Mouse (Mus musculus) stomach, embryonic 14.5 days (tissue): ENCODE measurements at regions not wholly inside any gene's neighbourhood (a gene's known extent, or its start where the extent isn't known, plus 50 kb on each side); places are given as distances from the start of the nearest gene placed in this dataset.

Experiments
- ATAC-seq: fragments of 200-750 bp; cut with Nextera tagmentation; 2 replicates; pipeline ENCODE4 v1.8.0; 2017; ENCODE audit warnings: low read depth, moderate TSS enrichment; ENCODE audit not compliant: insufficient number of reproducible peaks, insufficient read depth, low FRiP score
- H3K27ac ChIP-seq: fragments of 300-500 bp; sonication (generic); 2 replicates; pipeline ENCODE4 v1.5.1; 2014; ENCODE audit warnings: mild to moderate bottlenecking, low read length, moderate library complexity, mixed read lengths
- H3K27me3 ChIP-seq: fragments of 300-500 bp; sonication (generic); 2 replicates; pipeline ENCODE4 v1.6.1; 2014; ENCODE audit warnings: low read length, control low read depth, mixed read lengths; ENCODE audit not compliant: control insufficient read depth, insufficient read depth
- H3K36me3 ChIP-seq: fragments of 300-500 bp; sonication (generic); 2 replicates; pipeline ENCODE4 v1.6.1; 2014; ENCODE audit warnings: mild to moderate bottlenecking, control low read depth, low read length, moderate library complexity, mixed read lengths; ENCODE audit not compliant: control insufficient read depth, insufficient read depth
- H3K4me1 ChIP-seq: fragments of 300-500 bp; sonication (generic); 2 replicates; pipeline ENCODE4 v1.6.1; 2014; ENCODE audit warnings: low read length, control low read depth, mixed read lengths; ENCODE audit not compliant: control insufficient read depth, insufficient read depth
- H3K4me2 ChIP-seq: fragments of 300-500 bp; sonication (generic); replicated peaks from 2 replicates; pipeline ENCODE4 v1.6.1; 2014; ENCODE audit warnings: low read depth, low read length, control low read depth
- H3K4me3 ChIP-seq: fragments of 300-500 bp; sonication (generic); 2 replicates; pipeline ENCODE4 v1.5.1; 2014; ENCODE audit warnings: low read depth, low read length, control low read depth
- H3K9ac ChIP-seq: fragments of 300-500 bp; sonication (generic); replicated peaks from 2 replicates; pipeline ENCODE4 v1.6.1; 2014; ENCODE audit warnings: low read depth, mild to moderate bottlenecking, control low read depth, low read length, moderate library complexity, mixed read lengths
- H3K9me3 ChIP-seq: fragments of 300-500 bp; sonication (generic); 2 replicates; pipeline ENCODE4 v1.6.1; 2016; ENCODE audit warnings: low read depth, low read length, control low read depth; ENCODE audit not compliant: control insufficient read depth
- WGBS: fragments of 180-500 bp; shearing (Covaris S2); extraction: QIAGEN DNeasy Blood & Tissue Kit; methylation state at CpG from one replicate; pipeline ENCODE4 v1.1.7; 2014; 5-methylcytosine and 5-hydroxymethylcytosine counted together

DNA sequence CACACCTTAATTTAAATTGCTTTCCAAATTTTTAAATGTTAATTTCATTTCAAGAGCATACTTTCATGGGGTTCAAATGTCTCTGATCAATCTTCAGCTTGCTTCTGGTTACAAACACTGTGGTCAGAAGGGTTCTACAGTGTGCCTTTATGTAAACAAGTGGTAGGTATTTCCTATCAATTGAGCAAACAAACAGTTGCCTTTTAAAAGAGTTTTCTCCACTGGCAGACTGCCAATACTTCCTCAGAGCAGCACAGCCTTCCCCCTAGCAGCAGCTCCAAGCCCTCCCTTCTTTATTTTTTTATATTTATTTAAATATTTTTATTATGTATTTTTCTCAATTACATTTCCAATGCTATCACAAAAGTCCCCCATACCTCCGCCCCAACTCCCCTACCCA is 977.8 kb downstream of the Fstl5 start:
- no peak overlapping the region for H3K9ac ChIP-seq
- 89% methylated on average over 1 of the region's 1 CpGs for WGBS
- no peak overlapping the region for H3K4me2 ChIP-seq
- H3K4me1 ChIP-seq, result no peaks in the 10 kb centered on the region
- H3K9me3 ChIP-seq, result no peaks in the 10 kb centered on the region
- no peak overlapping the region for H3K4me3 ChIP-seq
- no peaks in the 10 kb centered on the region for H3K36me3 ChIP-seq
- no peaks in the 10 kb centered on the region for H3K27me3 ChIP-seq
- H3K27ac ChIP-seq, result no peak overlapping the region
- ATAC-seq, result peak; percentile 74; the same call in 1 of the 2 replicates

- Histone ChIP-seq H3K4me2 (no peak overlapping the region), H3K27ac (no peak overlapping the region), H3K4me1 (no peaks in the 10 kb centered on the region), H3K9me3 (no peaks in the 10 kb centered on the region), H3K27me3 (no peaks in the 10 kb centered on the region), H3K4me3 (no peak overlapping the region), H3K9ac (no peak overlapping the region), H3K36me3 (no peaks in the 10 kb centered on the region)
- ATAC-seq, result no peak
These were observed 1001.0 kb downstream of the Fstl5 start for GRCm38 (mm10) chr3:77075055-77075454.

GRCm38 (mm10) chr3:77091812-77092211 is 1017.7 kb downstream of the Fstl5 start:
- no peak for ATAC-seq
- Histone ChIP-seq H3K4me1 (no peaks in the 10 kb centered on the region), H3K27me3 (no peaks in the 10 kb centered on the region), H3K36me3 (no peaks in the 10 kb centered on the region), H3K4me3 (no peak overlapping the region), H3K27ac (no peak overlapping the region), H3K4me2 (no peak overlapping the region), H3K9ac (no peak overlapping the region), H3K9me3 (no peaks in the 10 kb centered on the region)
- 77% methylated on average over 3 of the region's 3 CpGs for WGBS

GRCm38 (mm10) chr3:77112969-77113368 is 1038.9 kb downstream of the Fstl5 start:
- WGBS, result 48% methylated on average over 2 of the region's 2 CpGs
- no peak for ATAC-seq

GRCm38 (mm10) chr3:77120581-77120980 is 1046.5 kb downstream of the Fstl5 start:
- H3K27me3 ChIP-seq, result no peaks in the 10 kb centered on the region
- H3K9ac ChIP-seq, result no peak overlapping the region
- no peaks in the 10 kb centered on the region for H3K9me3 ChIP-seq
- no peaks in the 10 kb centered on the region for H3K4me1 ChIP-seq
- H3K4me2 ChIP-seq, result no peak overlapping the region
- H3K27ac ChIP-seq, result no peak overlapping the region
- H3K4me3 ChIP-seq, result no peak overlapping the region
- WGBS, result 71% methylated on average over 8 of the region's 8 CpGs
- no peaks in the 10 kb centered on the region for H3K36me3 ChIP-seq
- ATAC-seq, result no peak

More at GRCm38 (mm10) chr3:77112969-77113368, 1038.9 kb downstream of the Fstl5 start:
- H3K27ac ChIP-seq, result no peak overlapping the region
- no peak overlapping the region for H3K4me3 ChIP-seq
- H3K36me3 ChIP-seq, result no peaks in the 10 kb centered on the region
- H3K27me3 ChIP-seq, result no peaks in the 10 kb centered on the region
- no peaks in the 10 kb centered on the region for H3K9me3 ChIP-seq
- no peak overlapping the region for H3K4me2 ChIP-seq
- H3K9ac ChIP-seq, result no peak overlapping the region
- H3K4me1 ChIP-seq, result no peaks in the 10 kb centered on the region

- H3K4me2 ChIP-seq, result no peak overlapping the region
- 70% methylated on average over 1 of the region's 1 CpGs for WGBS
- H3K27ac ChIP-seq, result no peak overlapping the region
- H3K27me3 ChIP-seq, result no peaks in the 10 kb centered on the region
- H3K4me1 ChIP-seq, result no peaks in the 10 kb centered on the region
- no peak overlapping the region for H3K9ac ChIP-seq
- H3K4me3 ChIP-seq, result no peak overlapping the region
- H3K9me3 ChIP-seq, result no peaks in the 10 kb centered on the region
- H3K36me3 ChIP-seq, result no peaks in the 10 kb centered on the region
- no peak for ATAC-seq
These were observed 1077.6 kb downstream of the Fstl5 start for GRCm38 (mm10) chr3:77151636-77152035.

DNA sequence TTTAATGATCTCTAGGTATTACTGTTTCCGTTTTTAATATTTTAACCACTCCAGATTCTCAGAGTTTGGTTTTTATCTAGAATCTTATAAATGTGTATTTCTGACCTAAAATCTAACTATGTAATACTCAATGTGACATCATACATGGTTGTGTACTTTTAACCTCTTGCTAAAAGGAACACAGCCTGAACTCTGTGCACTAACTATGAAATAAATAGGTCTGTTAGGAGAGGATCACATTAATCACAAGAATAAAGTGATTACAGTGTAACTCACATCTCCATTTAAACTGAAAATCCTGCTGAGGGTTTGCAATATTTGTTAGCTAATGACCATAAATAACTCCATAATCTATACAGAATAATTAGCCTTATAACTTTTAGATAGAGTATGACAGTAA is 1123.8 kb downstream of the Fstl5 start:
- Histone ChIP-seq H3K4me1 (no peaks in the 10 kb centered on the region), H3K27me3 (no peaks in the 10 kb centered on the region), H3K4me2 (no peak overlapping the region), H3K27ac (no peak overlapping the region), H3K36me3 (no peaks in the 10 kb centered on the region), H3K9me3 (no peaks in the 10 kb centered on the region), H3K4me3 (no peak overlapping the region), H3K9ac (no peak overlapping the region)
- 50% methylated on average over 1 of the region's 1 CpGs for WGBS
- ATAC-seq, result peak; percentile 69; the same call in 1 of the 2 replicates

DNA sequence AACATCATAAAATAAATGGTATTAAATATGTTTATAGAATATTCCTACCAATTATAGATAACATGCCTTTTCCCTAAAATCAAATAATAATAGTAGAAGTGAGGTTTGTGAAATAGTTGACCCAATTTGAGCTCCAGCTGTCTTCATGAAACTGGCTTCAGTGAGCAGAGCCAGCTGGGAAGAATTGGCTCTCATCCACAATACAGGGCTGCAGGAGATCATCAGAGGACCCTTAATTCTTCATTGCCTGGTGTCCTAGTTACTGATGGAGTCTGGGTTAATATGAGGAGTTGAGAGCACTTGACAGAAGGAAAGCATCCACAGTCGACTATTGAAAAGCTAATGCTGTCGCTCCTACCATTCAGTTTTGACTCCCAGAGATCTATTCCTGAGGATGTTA is 1124.2 kb downstream of the Fstl5 start:
- Histone ChIP-seq H3K4me1 (no peaks in the 10 kb centered on the region), H3K27ac (no peak overlapping the region), H3K4me2 (no peak overlapping the region), H3K9ac (no peak overlapping the region), H3K4me3 (no peak overlapping the region), H3K27me3 (no peaks in the 10 kb centered on the region), H3K36me3 (no peaks in the 10 kb centered on the region), H3K9me3 (no peaks in the 10 kb centered on the region)
- ATAC-seq, result peak; percentile 77; the same call in 1 of the 2 replicates
- 33% methylated on average over 2 of the region's 2 CpGs for WGBS

- no peak overlapping the region for H3K27ac ChIP-seq
- H3K36me3 ChIP-seq, result no peaks in the 10 kb centered on the region
- no peak overlapping the region for H3K9ac ChIP-seq
- ATAC-seq, result no peak
- no peaks in the 10 kb centered on the region for H3K4me1 ChIP-seq
- no peak overlapping the region for H3K4me3 ChIP-seq
- H3K27me3 ChIP-seq, result no peaks in the 10 kb centered on the region
- no peaks in the 10 kb centered on the region for H3K9me3 ChIP-seq
- no peak overlapping the region for H3K4me2 ChIP-seq
- 74% methylated on average over 1 of the region's 1 CpGs for WGBS
These were observed 1151.9 kb downstream of the Fstl5 start for GRCm38 (mm10) chr3:77226007-77226406.
